Mouse (Mus musculus): ENCODE results near the gene Rassf5. TPM values are rescaled to one million over a fixed set of nuclear protein-coding genes. Genes with fewer than 3 reads are reported as not detected.

Rassf5 gene
- polyA plus RNA-seq, 1 experiment = 20.9 TPM

GRCm38 (mm10) chr1:131246433-131247395 lies 1.7 kb upstream of the Rassf5 start:
- no peak for TF ChIP-seq POLR2A (IDR thresholded peaks at IDR 0.05; ENCODE audit: borderline replicate concordance, insufficient read depth, low read length)
- TF ChIP-seq CTCF (IDR thresholded peaks at IDR 0.05; ENCODE audit: borderline replicate concordance, insufficient read depth, low read depth, low read length) = peak; percentile 70; the same call in 1 of the 2 replicates
- Histone ChIP-seq H3K27me3 (ENCODE audit: control insufficient read depth, insufficient read depth, low read length) (no peaks in the 10 kb centered on the region), H3K4me3 (replicated peaks; ENCODE audit: insufficient read depth, low read depth, low read length) (no peak overlapping the region), H3K27ac (ENCODE audit: insufficient read depth, low read length) (no peak overlapping the region), H3K4me1 (ENCODE audit: control insufficient read depth, insufficient read depth, low read length) (peaks cover 3% of the 10 kb centered on the region; the same call in 1 of the 2 replicates)
- 11% methylated on average over 7 of the region's 7 CpGs for WGBS
- DNase-seq = peak; percentile 63 to 68

- peak; percentile 56 to 58 for DNase-seq
- peak overlapping the region; percentile 27; the same call in 1 of the 2 replicates for H3K27ac ChIP-seq (ENCODE audit: insufficient read depth, low read length)
- WGBS = 9% methylated on average over 9 of the region's 9 CpGs
- H3K4me1 ChIP-seq (ENCODE audit: control insufficient read depth, insufficient read depth, low read length) = peaks cover 3% of the 10 kb centered on the region; the same call in 1 of the 2 replicates
- H3K27me3 ChIP-seq (ENCODE audit: control insufficient read depth, insufficient read depth, low read length) = no peaks in the 10 kb centered on the region
- H3K4me3 ChIP-seq (replicated peaks; ENCODE audit: insufficient read depth, low read depth, low read length) = peak overlapping the region; percentile 60
- TF ChIP-seq POLR2A (IDR thresholded peaks at IDR 0.05; ENCODE audit: borderline replicate concordance, insufficient read depth, low read length) (no peak), CTCF (IDR thresholded peaks at IDR 0.05; ENCODE audit: borderline replicate concordance, insufficient read depth, low read depth, low read length) (peak; percentile 47)
Measured at GRCm38 (mm10) chr1:131245926-131246325, 868 bp upstream of the Rassf5 start.

GRCm38 (mm10) chr1:131244536-131245088 lies 446 bp downstream of the Rassf5 start:
- Histone ChIP-seq H3K4me1 (ENCODE audit: control insufficient read depth, insufficient read depth, low read length) (peaks cover 8% of the 10 kb centered on the region), H3K4me3 (replicated peaks; ENCODE audit: insufficient read depth, low read depth, low read length) (peak overlapping the region; percentile 60), H3K27me3 (ENCODE audit: control insufficient read depth, insufficient read depth, low read length) (no peaks in the 10 kb centered on the region), H3K27ac (ENCODE audit: insufficient read depth, low read length) (no peak overlapping the region)
- TF ChIP-seq CTCF (IDR thresholded peaks at IDR 0.05; ENCODE audit: borderline replicate concordance, insufficient read depth, low read depth, low read length) (no peak), POLR2A (IDR thresholded peaks at IDR 0.05; ENCODE audit: borderline replicate concordance, insufficient read depth, low read length) (no peak)
- peak in 1 of 2 experiments; percentile 59 for DNase-seq
- WGBS = 1% methylated on average over 57 of the region's 57 CpGs

- WGBS = 87% methylated on average over 6 of the region's 6 CpGs
- Histone ChIP-seq H3K27ac (ENCODE audit: insufficient read depth, low read length) (no peak overlapping the region), H3K4me1 (ENCODE audit: control insufficient read depth, insufficient read depth, low read length) (peaks cover 23% of the 10 kb centered on the region), H3K4me3 (replicated peaks; ENCODE audit: insufficient read depth, low read depth, low read length) (no peak overlapping the region), H3K27me3 (ENCODE audit: control insufficient read depth, insufficient read depth, low read length) (no peaks in the 10 kb centered on the region)
- no peak for TF ChIP-seq CTCF (IDR thresholded peaks at IDR 0.05; ENCODE audit: borderline replicate concordance, insufficient read depth, low read depth, low read length)
- no peak for TF ChIP-seq POLR2A (IDR thresholded peaks at IDR 0.05; ENCODE audit: borderline replicate concordance, insufficient read depth, low read length)
- no peak for DNase-seq
Measured at GRCm38 (mm10) chr1:131242956-131243355, 2.1 kb downstream of the Rassf5 start.

GRCm38 (mm10) chr1:131239576-131240193 lies 5.4 kb downstream of the Rassf5 start:
- Histone ChIP-seq H3K4me1 (ENCODE audit: control insufficient read depth, insufficient read depth, low read length) (peaks cover 28% of the 10 kb centered on the region), H3K27me3 (ENCODE audit: control insufficient read depth, insufficient read depth, low read length) (no peaks in the 10 kb centered on the region), H3K4me3 (replicated peaks; ENCODE audit: insufficient read depth, low read depth, low read length) (no peak overlapping the region), H3K27ac (ENCODE audit: insufficient read depth, low read length) (no peak overlapping the region)
- WGBS = 40% methylated on average over 12 of the region's 12 CpGs
- DNase-seq = peak; percentile 56 to 61
- TF ChIP-seq POLR2A (IDR thresholded peaks at IDR 0.05; ENCODE audit: borderline replicate concordance, insufficient read depth, low read length) (no peak), CTCF (IDR thresholded peaks at IDR 0.05; ENCODE audit: borderline replicate concordance, insufficient read depth, low read depth, low read length) (no peak)

- Histone ChIP-seq H3K27ac (ENCODE audit: insufficient read depth, low read length) (no peak overlapping the region), H3K4me1 (ENCODE audit: control insufficient read depth, insufficient read depth, low read length) (peaks cover 26% of the 10 kb centered on the region), H3K27me3 (ENCODE audit: control insufficient read depth, insufficient read depth, low read length) (no peaks in the 10 kb centered on the region), H3K4me3 (replicated peaks; ENCODE audit: insufficient read depth, low read depth, low read length) (no peak overlapping the region)
- TF ChIP-seq CTCF (IDR thresholded peaks at IDR 0.05; ENCODE audit: borderline replicate concordance, insufficient read depth, low read depth, low read length) = no peak
- no peak for TF ChIP-seq POLR2A (IDR thresholded peaks at IDR 0.05; ENCODE audit: borderline replicate concordance, insufficient read depth, low read length)
- DNase-seq = peak; percentile 68 to 79
- WGBS = 13% methylated on average over 8 of the region's 8 CpGs
Measured at GRCm38 (mm10) chr1:131238931-131239381, 6.1 kb downstream of the Rassf5 start.

- Histone ChIP-seq H3K4me1 (ENCODE audit: control insufficient read depth, insufficient read depth, low read length) (peaks cover 25% of the 10 kb centered on the region), H3K27me3 (ENCODE audit: control insufficient read depth, insufficient read depth, low read length) (no peaks in the 10 kb centered on the region), H3K27ac (ENCODE audit: insufficient read depth, low read length) (no peak overlapping the region), H3K4me3 (replicated peaks; ENCODE audit: insufficient read depth, low read depth, low read length) (no peak overlapping the region)
- no peak for DNase-seq
- 87% methylated on average over 7 of the region's 7 CpGs for WGBS
- TF ChIP-seq POLR2A (IDR thresholded peaks at IDR 0.05; ENCODE audit: borderline replicate concordance, insufficient read depth, low read length) = no peak
- TF ChIP-seq CTCF (IDR thresholded peaks at IDR 0.05; ENCODE audit: borderline replicate concordance, insufficient read depth, low read depth, low read length) = no peak
Measured at GRCm38 (mm10) chr1:131236077-131236476, 9.0 kb downstream of the Rassf5 start.

Measured in cerebellum, adult 2 months (tissue).